Mouse (Mus musculus) liver, embryonic 13.5 days (tissue): ENCODE results near the gene Gramd1b. TPM values are rescaled to one million over a fixed set of nuclear protein-coding genes. Genes with fewer than 3 reads are reported as not detected.

Experiments
- ATAC-seq: fragments of 200-750 bp; cut with Nextera tagmentation; 2 replicates; pipeline ENCODE4 v1.8.0; 2017; ENCODE audit warnings: low read depth, mild to moderate bottlenecking, moderate number of reproducible peaks, moderate library complexity
- DNase-seq: peaks from one replicate; pipeline ENCODE4 v3.0.0; 2022
- H3K27ac ChIP-seq: fragments of 300-500 bp; sonication (generic); 2 replicates; pipeline ENCODE4 v1.5.1; 2015; ENCODE audit warnings: moderate library complexity, mild to moderate bottlenecking, inconsistent platforms
- H3K27me3 ChIP-seq: fragments of 300-500 bp; sonication (generic); 2 replicates; pipeline ENCODE4 v1.6.1; 2015; ENCODE audit warnings: mild to moderate bottlenecking, inconsistent platforms
- H3K36me3 ChIP-seq: fragments of 300-500 bp; sonication (generic); 2 replicates; pipeline ENCODE4 v1.6.1; 2015; ENCODE audit warnings: mild to moderate bottlenecking, inconsistent platforms
- H3K4me1 ChIP-seq: fragments of 300-500 bp; sonication (generic); replicated peaks from 2 replicates; pipeline ENCODE4 v1.6.1; 2015; ENCODE audit warnings: inconsistent platforms
- H3K4me2 ChIP-seq: fragments of 300-500 bp; sonication (generic); 2 replicates; pipeline ENCODE4 v1.6.1; 2015; ENCODE audit warnings: inconsistent platforms, mild to moderate bottlenecking, moderate library complexity
- H3K4me3 ChIP-seq: fragments of 300-500 bp; sonication (generic); replicated peaks from 2 replicates; pipeline ENCODE4 v1.5.1; 2015; ENCODE audit warnings: mild to moderate bottlenecking, inconsistent platforms
- H3K9ac ChIP-seq: fragments of 300-500 bp; sonication (generic); 2 replicates; pipeline ENCODE4 v1.6.1; 2015; ENCODE audit warnings: mild to moderate bottlenecking, inconsistent platforms
- H3K9me3 ChIP-seq: fragments of 300-500 bp; sonication (generic); replicated peaks from 2 replicates; pipeline ENCODE4 v1.6.1; 2016; ENCODE audit warnings: inconsistent platforms
- WGBS: fragments of 180-500 bp; shearing (Covaris S2); methylation state at CpG from one replicate; pipeline ENCODE4 v1.1.7; 2015; ENCODE audit not compliant: insufficient replicate concordance; 5-methylcytosine and 5-hydroxymethylcytosine counted together
- polyA plus RNA-seq: library from polyadenylated mRNA; unstranded; fragments of >200 nt; fragmentation: Nextera tagmentation; extraction: Ambion mirVana; gene quantifications from 2 replicates; pipeline ENCODE4 v1.2.1, GENCODE M21; 2015

Gramd1b gene
- polyA plus RNA-seq, 1 experiment from 2014 or later, result 0.44 TPM

DNA sequence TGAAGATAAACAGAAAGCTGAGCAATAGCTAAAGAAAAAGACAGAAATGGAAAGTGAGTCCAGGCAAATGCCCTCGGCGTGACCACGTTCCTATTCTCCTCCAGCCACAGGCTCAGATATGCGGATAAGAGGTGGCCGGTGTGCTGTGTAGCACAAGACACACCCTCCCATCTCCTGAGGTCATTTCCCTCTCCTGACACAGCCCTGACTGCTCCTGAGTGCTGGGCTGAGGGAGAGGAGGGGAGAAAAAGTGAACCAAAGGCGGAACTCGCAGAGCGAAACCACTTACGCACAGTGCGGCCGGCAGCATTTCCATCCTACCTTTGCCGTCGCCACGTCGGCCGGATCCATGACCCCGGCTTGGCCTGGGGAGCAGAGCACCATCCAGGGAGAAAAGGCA, 139.8 kb downstream of the Gramd1b start:
- no peaks in the 10 kb centered on the region for H3K9me3 ChIP-seq
- peaks cover 5% of the 10 kb centered on the region; the same call in 1 of the 2 replicates for H3K4me1 ChIP-seq
- ATAC-seq (no peak), DNase-seq (no peak)
- no peak overlapping the region for H3K9ac ChIP-seq
- H3K4me3 ChIP-seq, result no peak overlapping the region
- H3K27me3 ChIP-seq, result no peaks in the 10 kb centered on the region
- no peaks in the 10 kb centered on the region for H3K36me3 ChIP-seq
- H3K4me2 ChIP-seq, result peak overlapping the region; percentile 15
- WGBS, result 54% methylated on average over 17 of the region's 17 CpGs
- H3K27ac ChIP-seq, result no peak overlapping the region

GRCm38 (mm10) chr9:40390904-40391303, 140.3 kb downstream of the Gramd1b start:
- no peak for DNase-seq
- no peak overlapping the region for H3K4me2 ChIP-seq
- no peak overlapping the region for H3K9ac ChIP-seq
- H3K27ac ChIP-seq, result no peak overlapping the region
- H3K4me3 ChIP-seq, result no peak overlapping the region
- no peak for ATAC-seq
- no peaks in the 10 kb centered on the region for H3K9me3 ChIP-seq
- H3K36me3 ChIP-seq, result no peaks in the 10 kb centered on the region
- peaks cover 5% of the 10 kb centered on the region; the same call in 1 of the 2 replicates for H3K4me1 ChIP-seq
- 35% methylated on average over 8 of the region's 8 CpGs for WGBS
- no peaks in the 10 kb centered on the region for H3K27me3 ChIP-seq

GRCm38 (mm10) chr9:40390396-40390760, 140.8 kb downstream of the Gramd1b start:
- Histone ChIP-seq H3K4me1 (peaks cover 5% of the 10 kb centered on the region; the same call in 1 of the 2 replicates), H3K27me3 (no peaks in the 10 kb centered on the region), H3K9ac (no peak overlapping the region), H3K27ac (no peak overlapping the region), H3K4me2 (no peak overlapping the region), H3K36me3 (no peaks in the 10 kb centered on the region), H3K4me3 (no peak overlapping the region), H3K9me3 (no peaks in the 10 kb centered on the region)
- 73% methylated on average over 8 of the region's 8 CpGs for WGBS
- ATAC-seq (no peak), DNase-seq (no peak)

DNA sequence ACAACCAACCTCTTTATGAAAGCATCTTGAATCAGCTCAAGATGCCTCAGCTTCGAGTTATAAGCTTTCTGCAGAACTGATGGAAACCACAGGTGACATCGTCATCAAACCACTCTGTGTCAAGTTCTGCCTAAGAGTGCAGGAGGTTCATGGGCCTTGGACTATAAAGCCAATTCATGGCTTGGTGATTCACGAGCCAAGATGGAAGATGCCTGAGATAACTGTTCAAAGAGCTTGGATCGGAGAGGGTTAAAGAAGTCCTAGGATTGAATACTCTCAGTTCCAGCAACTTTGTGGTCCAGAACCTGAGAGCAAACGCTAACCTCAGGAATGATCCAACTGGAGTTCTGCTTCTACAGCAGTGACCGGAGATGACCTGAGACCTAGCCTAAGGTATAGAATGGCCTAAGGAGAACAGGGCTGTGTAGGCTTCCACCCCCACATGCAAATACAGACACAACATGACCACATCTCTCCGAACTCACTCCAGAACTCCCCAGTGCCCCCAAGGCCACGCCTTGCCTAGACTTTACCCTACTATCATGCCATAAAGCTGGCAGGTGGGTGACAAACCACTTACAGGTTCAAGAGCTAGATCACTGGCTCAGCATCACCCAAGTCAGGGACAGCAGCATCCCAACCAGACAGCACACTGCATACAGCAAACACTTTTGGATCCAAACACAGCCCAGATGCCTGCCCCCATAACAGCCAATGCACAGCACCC, 141.4 kb downstream of the Gramd1b start:
- no peak overlapping the region for H3K27ac ChIP-seq
- no peaks in the 10 kb centered on the region for H3K9me3 ChIP-seq
- ATAC-seq (no peak), DNase-seq (no peak)
- H3K9ac ChIP-seq, result no peak overlapping the region
- H3K4me2 ChIP-seq, result no peak overlapping the region
- H3K36me3 ChIP-seq, result no peaks in the 10 kb centered on the region
- H3K27me3 ChIP-seq, result no peaks in the 10 kb centered on the region
- WGBS, result 69% methylated on average over 8 of the region's 8 CpGs
- H3K4me1 ChIP-seq, result peaks cover 5% of the 10 kb centered on the region; the same call in 1 of the 2 replicates
- H3K4me3 ChIP-seq, result no peak overlapping the region

GRCm38 (mm10) chr9:40389175-40389574, 142.0 kb downstream of the Gramd1b start:
- H3K4me1 ChIP-seq, result peaks cover 5% of the 10 kb centered on the region; the same call in 1 of the 2 replicates
- H3K9me3 ChIP-seq, result no peaks in the 10 kb centered on the region
- WGBS, result 37% methylated on average over 6 of the region's 6 CpGs
- H3K27ac ChIP-seq, result no peak overlapping the region
- no peak overlapping the region for H3K4me3 ChIP-seq
- ATAC-seq (no peak), DNase-seq (no peak)
- no peak overlapping the region for H3K4me2 ChIP-seq
- H3K27me3 ChIP-seq, result no peaks in the 10 kb centered on the region
- H3K9ac ChIP-seq, result no peak overlapping the region
- no peaks in the 10 kb centered on the region for H3K36me3 ChIP-seq

- 79% methylated on average over 5 of the region's 5 CpGs for WGBS
- ATAC-seq, result no peak
- H3K9me3 ChIP-seq, result no peaks in the 10 kb centered on the region
- no peak overlapping the region for H3K4me2 ChIP-seq
- H3K9ac ChIP-seq, result no peak overlapping the region
- H3K36me3 ChIP-seq, result no peaks in the 10 kb centered on the region
- no peak overlapping the region for H3K4me3 ChIP-seq
- H3K4me1 ChIP-seq, result 0 out of 2 replicates have a peak, but pooled peaks cover 3% of the 10 kb centered on the region
- no peaks in the 10 kb centered on the region for H3K27me3 ChIP-seq
- no peak for DNase-seq
- no peak overlapping the region for H3K27ac ChIP-seq
Measured at GRCm38 (mm10) chr9:40384781-40385180, 146.4 kb downstream of the Gramd1b start.

DNA sequence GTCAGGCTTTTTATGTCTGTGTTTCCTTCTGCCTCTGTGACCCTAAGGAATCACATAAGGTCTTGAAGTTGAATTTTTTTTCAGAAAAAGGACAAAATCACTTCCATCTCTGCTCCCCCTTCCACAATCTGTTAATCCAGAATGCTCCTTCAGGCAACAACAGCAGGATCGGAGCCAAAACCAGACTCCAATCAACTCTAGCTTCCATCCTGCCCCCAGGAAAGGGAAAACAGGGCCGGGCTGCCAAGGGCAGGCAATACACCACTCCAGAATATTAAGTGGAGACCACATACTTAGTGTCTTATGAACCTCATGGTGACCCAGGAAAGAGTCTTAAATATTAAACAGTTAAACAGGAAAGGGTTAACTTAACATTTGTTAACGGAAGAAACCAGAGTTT, 148.7 kb downstream of the Gramd1b start:
- Histone ChIP-seq H3K9me3 (no peaks in the 10 kb centered on the region), H3K4me2 (no peak overlapping the region), H3K4me3 (no peak overlapping the region), H3K27me3 (no peaks in the 10 kb centered on the region), H3K36me3 (no peaks in the 10 kb centered on the region), H3K9ac (no peak overlapping the region), H3K4me1 (0 out of 2 replicates have a peak, but pooled peaks cover 3% of the 10 kb centered on the region), H3K27ac (no peak overlapping the region)
- DNase-seq (no peak), ATAC-seq (no peak)
- 68% methylated on average over 3 of the region's 3 CpGs for WGBS

DNA sequence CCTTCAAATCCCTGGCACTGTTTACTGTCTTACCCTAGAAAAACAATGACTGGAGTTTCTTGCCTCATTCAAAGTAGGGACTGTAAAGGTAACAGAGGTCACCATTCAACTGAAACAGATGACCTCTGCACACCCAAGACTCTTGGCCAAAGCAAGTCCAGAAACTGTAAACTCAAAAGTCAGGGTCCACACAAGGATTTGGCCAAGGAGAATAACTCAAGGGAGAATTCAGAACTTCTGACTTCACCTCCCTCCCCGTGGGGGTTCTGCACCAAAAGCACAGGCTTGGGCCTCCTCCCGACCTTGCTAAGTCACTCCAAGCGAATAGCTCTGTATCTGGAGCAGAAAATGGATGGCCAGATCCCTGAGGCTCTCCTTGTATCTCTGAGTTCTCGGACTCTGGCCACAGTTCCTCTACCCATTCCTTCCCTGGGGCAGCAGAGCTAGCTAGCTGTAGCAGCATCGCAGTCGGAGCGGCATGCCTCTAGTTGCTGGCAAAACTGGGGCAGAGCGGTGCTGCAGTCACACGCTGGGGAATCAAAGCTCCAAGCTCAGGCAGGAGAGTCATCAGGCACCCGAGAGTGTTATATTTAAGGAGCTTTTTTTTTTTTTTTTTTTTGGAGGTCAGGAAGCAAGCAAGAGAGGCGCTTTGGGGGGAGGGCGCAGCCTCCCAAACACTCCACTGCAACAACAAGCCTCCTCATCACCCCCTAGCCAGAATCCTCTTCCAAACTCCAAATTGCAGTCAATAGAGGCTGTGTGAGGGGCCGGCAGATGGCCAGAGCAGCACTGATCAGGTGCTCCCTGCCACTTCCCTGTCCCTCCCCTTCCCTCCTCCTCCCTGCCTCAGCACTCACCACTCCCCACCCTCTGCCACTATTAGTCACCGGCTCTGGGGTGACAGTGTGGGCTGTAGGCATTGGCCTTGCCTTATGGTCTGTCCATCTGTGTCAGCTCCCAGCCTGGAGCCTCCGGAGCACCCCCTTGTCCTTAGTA, 149.5 kb downstream of the Gramd1b start:
- Histone ChIP-seq H3K27me3 (no peaks in the 10 kb centered on the region), H3K9ac (no peak overlapping the region), H3K4me1 (0 out of 2 replicates have a peak, but pooled peaks cover 3% of the 10 kb centered on the region), H3K36me3 (no peaks in the 10 kb centered on the region), H3K9me3 (no peaks in the 10 kb centered on the region), H3K4me2 (no peak overlapping the region), H3K4me3 (no peak overlapping the region), H3K27ac (no peak overlapping the region)
- DNase-seq (no peak), ATAC-seq (peak; percentile 53; the same call in 1 of the 2 replicates)
- 33% methylated on average over 15 of the region's 15 CpGs for WGBS

- H3K27ac ChIP-seq, result no peak overlapping the region
- no peak for DNase-seq
- 0 out of 2 replicates have a peak overlapping the region, but pooled peaks have one; percentile 32 for H3K4me2 ChIP-seq
- no peaks in the 10 kb centered on the region for H3K36me3 ChIP-seq
- no peaks in the 10 kb centered on the region for H3K4me1 ChIP-seq
- no peak overlapping the region; the same call in 1 of the 2 replicates for H3K4me3 ChIP-seq
- H3K27me3 ChIP-seq, result no peaks in the 10 kb centered on the region
- no peak overlapping the region for H3K9ac ChIP-seq
- ATAC-seq, result 0 out of 2 replicates have a peak, but pooled peaks have one; percentile 36
- 64% methylated on average over 9 of the region's 9 CpGs for WGBS
- H3K9me3 ChIP-seq, result no peaks in the 10 kb centered on the region
Measured at GRCm38 (mm10) chr9:40376711-40377410, 154.3 kb downstream of the Gramd1b start.

DNA sequence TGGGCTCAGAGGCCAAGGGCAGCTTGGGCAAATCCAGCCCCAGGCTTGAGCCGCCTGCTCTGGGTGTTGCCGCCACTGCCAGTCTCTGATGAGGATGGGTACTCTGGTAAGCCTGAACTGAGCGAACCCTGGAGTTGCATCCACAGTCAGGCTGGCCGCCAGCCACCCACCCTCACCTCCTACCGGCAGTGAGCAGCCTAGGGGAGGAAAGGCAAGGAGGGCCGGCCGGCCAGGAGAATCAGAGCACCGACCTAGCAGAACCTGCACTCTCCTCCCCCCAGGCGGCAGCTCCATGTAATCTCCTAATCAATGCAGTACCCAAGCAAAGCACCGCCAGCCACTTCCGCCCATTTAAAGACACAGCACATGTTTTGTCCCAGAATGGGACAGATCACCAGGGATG, 155.0 kb downstream of the Gramd1b start:
- H3K4me2 ChIP-seq, result peak overlapping the region; percentile 32
- peak; percentile 47 for ATAC-seq
- no peaks in the 10 kb centered on the region for H3K4me1 ChIP-seq
- no peaks in the 10 kb centered on the region for H3K9me3 ChIP-seq
- no peaks in the 10 kb centered on the region for H3K36me3 ChIP-seq
- no peak overlapping the region; the same call in 1 of the 2 replicates for H3K4me3 ChIP-seq
- no peak for DNase-seq
- no peak overlapping the region for H3K27ac ChIP-seq
- H3K9ac ChIP-seq, result no peak overlapping the region; the same call in 1 of the 2 replicates
- WGBS, result 32% methylated on average over 11 of the region's 11 CpGs
- H3K27me3 ChIP-seq, result no peaks in the 10 kb centered on the region

DNA sequence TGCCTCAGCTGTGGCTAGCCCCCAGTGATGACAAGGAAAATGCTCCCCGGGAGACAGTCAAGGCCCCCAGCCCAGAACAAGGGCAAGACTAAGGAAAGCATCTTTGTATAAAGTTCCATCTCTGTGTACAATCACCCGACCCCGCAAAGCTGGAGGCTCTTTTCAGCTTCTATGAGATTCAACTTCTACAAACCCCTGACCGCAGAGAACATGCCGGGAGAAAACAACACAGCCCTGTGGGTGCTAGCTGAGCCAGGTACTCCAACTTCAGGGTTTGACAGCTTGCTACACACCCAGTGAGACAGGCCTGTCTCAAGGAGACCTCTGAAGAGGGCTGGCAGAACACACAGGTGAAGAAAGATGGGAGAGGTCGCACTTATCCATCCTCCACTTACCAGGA, 155.7 kb downstream of the Gramd1b start:
- DNase-seq (no peak), ATAC-seq (no peak)
- no peaks in the 10 kb centered on the region for H3K9me3 ChIP-seq
- H3K27me3 ChIP-seq, result no peaks in the 10 kb centered on the region
- H3K4me2 ChIP-seq, result no peak overlapping the region
- H3K9ac ChIP-seq, result no peak overlapping the region
- no peaks in the 10 kb centered on the region for H3K36me3 ChIP-seq
- WGBS, result 62% methylated on average over 6 of the region's 6 CpGs
- no peak overlapping the region for H3K4me3 ChIP-seq
- H3K4me1 ChIP-seq, result no peaks in the 10 kb centered on the region
- H3K27ac ChIP-seq, result no peak overlapping the region
